Mouse (Mus musculus): ENCODE measurements around the gene Pdcd6ip. TPM values are rescaled to one million over a fixed set of nuclear protein-coding genes. Genes with fewer than 3 reads are reported as not detected.

The Pdcd6ip gene
- polyA plus RNA-seq, 1 experiment from 2014 or later: 86.1 TPM

- no peaks in the 10 kb centered on the region for H3K36me3 ChIP-seq
- no peak overlapping the region for H3K9ac ChIP-seq
- no peak for ATAC-seq (ENCODE audit: insufficient read depth, low FRiP score, low read depth)
Measured at GRCm38 (mm10) chr9:113644076-113644475, 64.0 kb downstream of the Pdcd6ip start.

GRCm38 (mm10) chr9:113643669-113644068, 64.4 kb downstream of the Pdcd6ip start:
- Histone ChIP-seq H3K27me3 (replicated peaks) (no peaks in the 10 kb centered on the region), H3K4me2 (no peak overlapping the region), H3K9me3 (no peaks in the 10 kb centered on the region), H3K4me1 (no peaks in the 10 kb centered on the region), H3K4me3 (replicated peaks) (no peak overlapping the region), H3K27ac (no peak overlapping the region), H3K36me3 (no peaks in the 10 kb centered on the region), H3K9ac (no peak overlapping the region)
- ATAC-seq (ENCODE audit: insufficient read depth, low FRiP score, low read depth): no peak
- 77% methylated on average over 15 of the region's 15 CpGs for WGBS

More at GRCm38 (mm10) chr9:113644076-113644475, 64.0 kb downstream of the Pdcd6ip start:
- no peaks in the 10 kb centered on the region for H3K27me3 ChIP-seq (replicated peaks)
- H3K27ac ChIP-seq: no peak overlapping the region
- no peaks in the 10 kb centered on the region for H3K9me3 ChIP-seq
- no peak overlapping the region for H3K4me3 ChIP-seq (replicated peaks)
- no peak overlapping the region for H3K4me2 ChIP-seq
- H3K4me1 ChIP-seq: no peaks in the 10 kb centered on the region
- WGBS: 78% methylated on average over 3 of the region's 3 CpGs

- 39% methylated on average over 7 of the region's 7 CpGs for WGBS
- Histone ChIP-seq H3K27me3 (replicated peaks) (no peaks in the 10 kb centered on the region), H3K4me2 (no peak overlapping the region), H3K4me3 (replicated peaks) (no peak overlapping the region), H3K9ac (no peak overlapping the region), H3K27ac (no peak overlapping the region), H3K4me1 (no peaks in the 10 kb centered on the region), H3K9me3 (no peaks in the 10 kb centered on the region), H3K36me3 (no peaks in the 10 kb centered on the region)
- no peak for ATAC-seq (ENCODE audit: insufficient read depth, low FRiP score, low read depth)
Measured at GRCm38 (mm10) chr9:113634986-113635385, 73.1 kb downstream of the Pdcd6ip start.

DNA sequence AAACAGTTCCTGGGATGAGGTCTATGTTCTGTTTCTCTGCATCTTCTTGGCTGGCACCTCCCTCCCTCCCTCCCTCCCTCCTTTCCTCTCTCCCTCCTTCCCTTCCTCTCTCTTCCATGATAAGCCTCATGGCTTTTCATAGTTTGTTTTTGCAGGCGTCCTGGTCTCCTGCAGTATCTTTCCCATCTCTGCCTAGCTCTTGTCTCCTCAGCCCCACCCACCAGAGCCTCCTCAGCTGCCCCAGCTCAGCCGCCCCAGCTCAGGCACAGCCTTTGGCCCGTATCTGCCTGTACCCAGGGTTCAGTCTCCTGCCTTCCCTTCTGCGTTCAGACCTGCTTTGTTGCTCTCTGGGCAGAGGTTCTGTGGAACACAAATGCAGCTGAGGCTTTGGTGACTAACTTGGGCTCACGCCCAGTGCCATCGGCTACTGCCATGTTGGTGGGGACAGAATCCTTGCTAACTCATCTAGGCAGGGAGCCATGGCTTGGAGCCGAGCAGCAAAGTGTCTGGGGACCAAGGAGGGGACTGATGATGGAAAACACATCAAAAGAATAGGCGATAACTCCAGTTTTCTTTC, 74.8 kb downstream of the Pdcd6ip start:
- Histone ChIP-seq H3K9ac (no peak overlapping the region), H3K36me3 (no peaks in the 10 kb centered on the region), H3K9me3 (no peaks in the 10 kb centered on the region), H3K4me1 (no peaks in the 10 kb centered on the region), H3K4me3 (replicated peaks) (no peak overlapping the region), H3K27me3 (replicated peaks) (no peaks in the 10 kb centered on the region), H3K27ac (no peak overlapping the region), H3K4me2 (no peak overlapping the region)
- 62% methylated on average over 8 of the region's 8 CpGs for WGBS
- ATAC-seq (ENCODE audit: insufficient read depth, low FRiP score, low read depth): no peak

DNA sequence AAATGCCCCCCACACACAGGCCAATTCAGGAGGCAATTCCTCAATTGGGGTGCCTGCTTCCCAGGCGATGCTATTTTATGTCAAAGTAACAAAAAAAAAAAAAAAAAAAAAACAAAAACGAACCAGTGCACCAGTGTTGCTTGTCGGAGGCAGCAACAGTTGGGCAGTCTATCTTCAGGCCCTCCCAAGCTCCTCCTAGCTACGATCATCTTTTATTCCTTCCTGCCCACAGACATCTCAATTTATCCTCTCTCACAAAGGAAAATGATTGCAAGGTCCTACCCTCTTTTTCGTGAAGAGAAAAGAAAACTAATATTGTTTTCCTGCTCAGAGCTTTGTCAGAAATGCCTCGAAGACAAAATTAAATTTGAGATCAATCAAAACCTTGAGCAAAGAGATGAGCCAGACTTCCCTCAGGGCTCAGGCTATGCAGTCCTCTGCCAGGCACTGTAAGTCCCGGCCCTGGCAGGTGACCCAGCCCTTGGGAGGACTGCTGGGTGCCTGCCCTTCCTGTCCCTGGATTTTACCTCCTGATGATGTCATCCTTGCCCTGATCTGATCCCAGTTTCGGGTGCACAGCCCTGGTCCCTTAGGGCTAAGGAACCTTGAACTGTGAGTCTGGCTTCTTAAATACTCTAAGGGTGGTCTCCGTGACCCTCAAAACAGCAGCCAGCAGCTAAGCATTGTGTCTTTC, 75.6 kb downstream of the Pdcd6ip start:
- 68% methylated on average over 9 of the region's 9 CpGs for WGBS
- no peak for ATAC-seq (ENCODE audit: insufficient read depth, low FRiP score, low read depth)
- no peak overlapping the region for H3K4me2 ChIP-seq

DNA sequence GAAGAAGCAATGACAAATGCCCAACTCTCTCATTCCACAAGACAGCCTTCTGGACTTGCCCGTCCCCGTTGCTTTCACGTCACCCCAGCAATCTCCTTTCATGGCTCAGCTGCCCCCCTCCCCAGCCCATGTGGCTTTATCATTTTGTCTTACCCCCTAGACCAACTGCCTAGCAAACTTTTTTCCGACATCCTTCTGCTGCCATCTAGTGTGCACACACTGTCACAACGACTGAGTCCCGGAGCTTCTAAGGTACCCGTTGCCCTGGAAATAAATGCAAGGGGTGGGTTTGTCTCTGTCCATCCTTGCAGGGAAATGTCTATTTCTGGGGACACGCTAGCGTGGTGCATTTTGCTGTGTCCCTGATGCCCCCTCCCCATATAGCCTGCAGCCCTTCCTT, 78.4 kb downstream of the Pdcd6ip start:
- Histone ChIP-seq H3K27me3 (replicated peaks) (no peaks in the 10 kb centered on the region), H3K27ac (no peak overlapping the region), H3K4me2 (no peak overlapping the region), H3K9me3 (no peaks in the 10 kb centered on the region), H3K4me1 (no peaks in the 10 kb centered on the region), H3K4me3 (replicated peaks) (no peak overlapping the region), H3K9ac (no peak overlapping the region), H3K36me3 (no peaks in the 10 kb centered on the region)
- ATAC-seq (ENCODE audit: insufficient read depth, low FRiP score, low read depth): no peak
- 6% methylated on average over 9 of the region's 9 CpGs for WGBS

More for the DNA sequence above, 75.6 kb downstream of the Pdcd6ip start:
- Histone ChIP-seq H3K27ac (no peak overlapping the region), H3K4me1 (no peaks in the 10 kb centered on the region), H3K9me3 (no peaks in the 10 kb centered on the region), H3K36me3 (no peaks in the 10 kb centered on the region), H3K27me3 (replicated peaks) (no peaks in the 10 kb centered on the region), H3K4me3 (replicated peaks) (no peak overlapping the region), H3K9ac (no peak overlapping the region)

DNA sequence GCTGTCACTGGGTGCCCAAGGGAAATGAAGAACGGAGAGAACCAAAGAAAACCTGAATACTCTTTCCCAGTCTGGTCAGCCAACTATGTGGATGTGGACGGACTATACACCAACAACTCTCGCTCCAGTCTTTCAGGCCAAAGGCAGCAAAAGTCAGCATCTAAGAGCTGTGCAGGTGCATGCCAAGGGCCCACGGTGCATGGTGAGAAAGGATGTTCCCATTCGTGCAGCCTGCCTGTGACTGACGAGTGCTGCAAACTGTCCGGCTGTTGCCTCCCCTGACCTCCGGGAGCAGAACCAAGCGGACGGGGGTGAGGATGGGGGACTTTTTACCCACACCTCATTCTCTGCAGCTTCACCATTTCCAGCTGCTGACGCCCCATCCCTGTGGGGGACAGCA, 78.9 kb downstream of the Pdcd6ip start:
- Histone ChIP-seq H3K9ac (no peak overlapping the region), H3K27me3 (replicated peaks) (no peaks in the 10 kb centered on the region), H3K4me2 (no peak overlapping the region), H3K36me3 (no peaks in the 10 kb centered on the region), H3K27ac (no peak overlapping the region), H3K4me1 (no peaks in the 10 kb centered on the region), H3K4me3 (replicated peaks) (no peak overlapping the region), H3K9me3 (no peaks in the 10 kb centered on the region)
- ATAC-seq (ENCODE audit: insufficient read depth, low FRiP score, low read depth): no peak
- 87% methylated on average over 11 of the region's 11 CpGs for WGBS

DNA sequence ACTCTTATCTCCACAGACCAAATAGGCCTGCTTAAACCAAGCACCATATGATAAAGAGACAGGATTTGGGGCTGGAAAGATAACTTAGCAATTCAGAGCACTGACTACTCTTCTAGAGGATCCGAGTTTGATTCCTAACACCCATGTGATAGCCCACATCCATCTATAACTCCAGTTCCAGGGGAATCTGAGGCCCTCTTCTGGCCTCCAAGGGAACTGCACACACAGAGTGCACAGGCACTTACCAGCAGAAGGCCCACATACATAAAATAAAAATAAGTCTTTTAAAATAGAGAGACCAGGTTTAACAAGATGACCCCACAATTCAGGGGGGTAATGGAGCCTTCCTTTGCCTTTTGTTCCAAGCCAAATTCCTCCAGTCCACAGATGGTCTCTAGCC, 79.3 kb downstream of the Pdcd6ip start:
- H3K27me3 ChIP-seq (replicated peaks): no peaks in the 10 kb centered on the region
- H3K4me3 ChIP-seq (replicated peaks): no peak overlapping the region
- no peak overlapping the region for H3K4me2 ChIP-seq
- no peak overlapping the region for H3K27ac ChIP-seq
- no peaks in the 10 kb centered on the region for H3K9me3 ChIP-seq
- H3K36me3 ChIP-seq: no peaks in the 10 kb centered on the region
- no peaks in the 10 kb centered on the region for H3K4me1 ChIP-seq
- WGBS: 89% methylated on average over 1 of the region's 1 CpGs
- no peak for ATAC-seq (ENCODE audit: insufficient read depth, low FRiP score, low read depth)
- no peak overlapping the region for H3K9ac ChIP-seq

DNA sequence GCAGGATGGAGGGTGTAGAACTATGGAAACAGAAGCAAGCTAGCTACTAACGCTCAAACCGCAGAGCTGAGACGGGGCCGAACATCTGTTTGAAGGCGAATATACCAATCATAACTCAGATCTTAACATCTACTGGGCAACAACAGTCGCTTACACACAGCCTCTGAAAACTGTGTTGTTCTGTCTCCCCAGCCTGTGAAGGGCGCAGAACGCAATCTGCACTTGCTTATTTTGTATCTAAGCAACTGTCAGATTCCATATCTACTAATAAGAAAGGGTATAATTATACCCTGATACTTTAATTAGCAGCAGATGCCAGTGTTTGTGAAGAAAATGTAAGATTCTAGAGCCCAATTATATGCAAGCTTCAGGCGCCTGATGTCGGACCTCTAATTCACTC, 81.3 kb downstream of the Pdcd6ip start:
- 92% methylated on average over 10 of the region's 10 CpGs for WGBS
- Histone ChIP-seq H3K36me3 (no peaks in the 10 kb centered on the region), H3K27me3 (replicated peaks) (no peaks in the 10 kb centered on the region), H3K27ac (no peak overlapping the region), H3K9me3 (no peaks in the 10 kb centered on the region), H3K4me3 (replicated peaks) (no peak overlapping the region), H3K9ac (no peak overlapping the region), H3K4me1 (no peaks in the 10 kb centered on the region), H3K4me2 (no peak overlapping the region)
- ATAC-seq (ENCODE audit: insufficient read depth, low FRiP score, low read depth): no peak

GRCm38 (mm10) chr9:113624086-113624485, 84.0 kb downstream of the Pdcd6ip start:
- H3K4me3 ChIP-seq (replicated peaks): no peak overlapping the region
- no peaks in the 10 kb centered on the region for H3K36me3 ChIP-seq
- H3K27me3 ChIP-seq (replicated peaks): no peaks in the 10 kb centered on the region
- no peaks in the 10 kb centered on the region for H3K9me3 ChIP-seq
- WGBS: 71% methylated on average over 6 of the region's 6 CpGs
- H3K9ac ChIP-seq: no peak overlapping the region
- H3K4me2 ChIP-seq: no peak overlapping the region
- ATAC-seq (ENCODE audit: insufficient read depth, low FRiP score, low read depth): no peak
- no peak overlapping the region for H3K27ac ChIP-seq
- H3K4me1 ChIP-seq: no peaks in the 10 kb centered on the region

DNA sequence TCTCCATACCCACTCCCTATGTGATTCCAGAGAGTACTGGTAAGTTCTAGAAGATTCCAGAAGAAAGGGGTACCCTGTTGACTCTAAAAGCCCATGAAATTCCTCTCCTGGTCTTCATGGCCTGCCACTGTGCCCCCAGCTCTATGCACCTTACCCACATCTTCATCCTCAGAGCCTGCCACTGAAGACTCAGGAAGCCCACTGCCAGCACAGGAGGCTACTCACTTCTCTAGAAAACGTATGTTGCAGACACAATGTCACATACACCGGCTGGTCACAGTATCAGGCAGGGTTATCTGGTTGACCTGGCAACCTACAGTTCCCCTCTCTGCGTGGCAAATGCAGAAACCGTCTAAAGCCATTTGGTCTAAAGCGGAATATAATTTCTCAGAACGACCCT, 91.0 kb downstream of the Pdcd6ip start:
- no peak for ATAC-seq (ENCODE audit: insufficient read depth, low FRiP score, low read depth)
- H3K27me3 ChIP-seq (replicated peaks): no peaks in the 10 kb centered on the region
- H3K9ac ChIP-seq: no peak overlapping the region
- H3K9me3 ChIP-seq: no peaks in the 10 kb centered on the region
- H3K36me3 ChIP-seq: no peaks in the 10 kb centered on the region
- no peak overlapping the region for H3K4me2 ChIP-seq
- H3K4me3 ChIP-seq (replicated peaks): no peak overlapping the region
- WGBS: 73% methylated on average over 6 of the region's 6 CpGs
- H3K4me1 ChIP-seq: no peaks in the 10 kb centered on the region
- no peak overlapping the region for H3K27ac ChIP-seq

GRCm38 (mm10) chr9:113610776-113611175, 97.3 kb downstream of the Pdcd6ip start:
- Histone ChIP-seq H3K4me1 (no peaks in the 10 kb centered on the region), H3K9me3 (no peaks in the 10 kb centered on the region), H3K36me3 (no peaks in the 10 kb centered on the region), H3K27me3 (replicated peaks) (no peaks in the 10 kb centered on the region), H3K9ac (no peak overlapping the region), H3K4me2 (no peak overlapping the region), H3K4me3 (replicated peaks) (no peak overlapping the region), H3K27ac (no peak overlapping the region)
- ATAC-seq (ENCODE audit: insufficient read depth, low FRiP score, low read depth): no peak
- WGBS: 34% methylated on average over 7 of the region's 7 CpGs

- Histone ChIP-seq H3K9me3 (no peaks in the 10 kb centered on the region), H3K4me3 (replicated peaks) (no peak overlapping the region), H3K27ac (no peak overlapping the region), H3K4me1 (no peaks in the 10 kb centered on the region), H3K4me2 (no peak overlapping the region), H3K27me3 (replicated peaks) (no peaks in the 10 kb centered on the region), H3K36me3 (no peaks in the 10 kb centered on the region), H3K9ac (no peak overlapping the region)
- no peak for ATAC-seq (ENCODE audit: insufficient read depth, low FRiP score, low read depth)
Measured at GRCm38 (mm10) chr9:113602140-113602539, 105.9 kb downstream of the Pdcd6ip start.
